8 mouse cellular contexts compared by ENCODE assay signal in genomic region chr13:67420558-67421206, GRCm38 (mm10). TPM values are rescaled to one million over a fixed set of nuclear protein-coding genes. Genes with fewer than 3 reads are reported as not detected.
DNase-seq lines count a peak whose midpoint lies in the region; ATAC-seq and TF ChIP-seq lines count a peak whose summit lies in the region.

No protein-coding gene starts in this region.

- TF ChIP-seq CTCF in layer of hippocampus, adult 2 months (conservative IDR thresholded peaks at IDR 0.05), result no peak

- no peaks in the 10 kb centered on the region for H3K36me3 ChIP-seq in hindbrain, embryonic 11.5 days (ENCODE audit: control insufficient read depth, insufficient read depth, low read length)
- no peaks in the 10 kb centered on the region for H3K36me3 ChIP-seq in midbrain, embryonic 13.5 days

- 0 out of 2 replicates have a peak overlapping the region, but pooled peaks have one; percentile 20 for H3K27ac ChIP-seq in layer of hippocampus, adult 2 months
- no peak overlapping the region for H3K27ac ChIP-seq in hindbrain, embryonic 11.5 days (ENCODE audit: low read depth, low read length)
- no peak overlapping the region for H3K27ac ChIP-seq in midbrain, embryonic 13.5 days

- DNase-seq in layer of hippocampus, adult 2 months (ENCODE audit: low spot score in 2 of 2), result no peak
- DNase-seq in layer of hippocampus, adult 9-11 months, result no peak
- no peak for DNase-seq in hindbrain, embryonic 11.5 days (ENCODE audit: low spot score)
- no peak for DNase-seq in cerebellum, postnatal 25 days
- DNase-seq in adrenal gland, postnatal 4 days (ENCODE audit: low spot score in 2 of 2), result no peak
- no peak for DNase-seq in gastrocnemius, postnatal 14 days

- intact Hi-C loops in gastrocnemius, postnatal 14 days (cut with DNase I; ENCODE audit: low total_unique reads), result no loop called here

- peak overlapping the region; percentile 76 for H3K4me2 ChIP-seq in hindbrain, embryonic 11.5 days (replicated peaks; ENCODE audit: low read depth, low read length)
- H3K4me2 ChIP-seq in midbrain, embryonic 13.5 days (replicated peaks), result peak overlapping the region; percentile 88

- H3K9me3 ChIP-seq in hindbrain, embryonic 11.5 days (ENCODE audit: control insufficient read depth, low read length), result no peaks in the 10 kb centered on the region
- H3K9me3 ChIP-seq in midbrain, embryonic 13.5 days, result no peaks in the 10 kb centered on the region

- 40% methylated on average over 11 of the region's 11 CpGs for WGBS in hindbrain, embryonic 11.5 days
- 39% methylated on average over 11 of the region's 11 CpGs for WGBS in midbrain, embryonic 13.5 days

- ATAC-seq in common myeloid progenitor, adult 5-6 weeks (replicated peaks; ENCODE audit: low read depth, poor library complexity, severe bottlenecking), result 0 out of 2 replicates have a peak, but pooled peaks have one; percentile 2
- ATAC-seq in hindbrain, embryonic 11.5 days (ENCODE audit: low FRiP score), result peak; percentile 23; the same call in 1 of the 2 replicates
- ATAC-seq in midbrain, embryonic 13.5 days, result no peak

- H3K4me1 ChIP-seq in hindbrain, embryonic 11.5 days (replicated peaks; ENCODE audit: control insufficient read depth, insufficient read depth, low read length), result no peaks in the 10 kb centered on the region
- peaks cover 6% of the 10 kb centered on the region; the same call in 1 of the 2 replicates for H3K4me1 ChIP-seq in midbrain, embryonic 13.5 days (replicated peaks)

- peak overlapping the region; percentile 58 for H3K9ac ChIP-seq in hindbrain, embryonic 11.5 days (ENCODE audit: low read depth, low read length)
- peak overlapping the region; percentile 68 for H3K9ac ChIP-seq in midbrain, embryonic 13.5 days (replicated peaks)

- peak overlapping the region; percentile 75 for H3K4me3 ChIP-seq in layer of hippocampus, adult 2 months
- peak overlapping the region; percentile 55 for H3K4me3 ChIP-seq in hindbrain, embryonic 11.5 days (ENCODE audit: low read depth, low read length)
- peak overlapping the region; percentile 65 for H3K4me3 ChIP-seq in midbrain, embryonic 13.5 days (replicated peaks)

- no peaks in the 10 kb centered on the region for H3K27me3 ChIP-seq in hindbrain, embryonic 11.5 days (ENCODE audit: control insufficient read depth, insufficient read depth, low read length)
- 0 out of 2 replicates have a peak, but pooled peaks cover 4% of the 10 kb centered on the region for H3K27me3 ChIP-seq in midbrain, embryonic 13.5 days

RNA-seq across cellular contexts. Expression of gene Zfp459, which starts 0.5 kb away (rescaled TPM):
- total RNA-seq in layer of hippocampus, adult 2 months (2021), result 1 to 10 TPM; 1.8 to 2.8 TPM
- total RNA-seq in common myeloid progenitor, adult 5-6 weeks (2017), result 1.2 and 6.1 TPM in 2 replicates
- 0.70 and 1.4 TPM in 2 replicates for polyA plus RNA-seq in hindbrain, embryonic 11.5 days (2014; fragmentation: Nextera tagmentation; extraction: Ambion mirVana)
- polyA plus RNA-seq in midbrain, embryonic 13.5 days (2015; fragmentation: Nextera tagmentation; extraction: Ambion mirVana), result 0.58 and 0.86 TPM in 2 replicates
- total RNA-seq in adrenal gland, postnatal 4 days (2021), result 1 to 10 TPM in 1 of 2 experiments, under 1 TPM in 1; 0.85 to 1.5 TPM
- total RNA-seq in gastrocnemius, postnatal 14 days (2021), result under 1 TPM; 0.20 to 0.21 TPM

RNA-seq across cellular contexts. Expression of gene Zfp429, which starts 21.1 kb away (rescaled TPM):
- total RNA-seq in layer of hippocampus, adult 2 months (2021), result 1 to 10 TPM; 3.5 to 4.0 TPM
- 5.3 and 6.3 TPM in 2 replicates for total RNA-seq in common myeloid progenitor, adult 5-6 weeks (2017)
- polyA plus RNA-seq in hindbrain, embryonic 11.5 days (2014; fragmentation: Nextera tagmentation; extraction: Ambion mirVana), result 3.2 and 4.3 TPM in 2 replicates
- polyA plus RNA-seq in midbrain, embryonic 13.5 days (2015; fragmentation: Nextera tagmentation; extraction: Ambion mirVana), result 4.0 and 5.2 TPM in 2 replicates
- 1 to 10 TPM; 4.7 to 6.0 TPM for total RNA-seq in adrenal gland, postnatal 4 days (2021)
- total RNA-seq in gastrocnemius, postnatal 14 days (2021), result 1 to 10 TPM in 1 of 2 experiments, under 1 TPM in 1; 0.64 to 1.8 TPM

RNA-seq across cellular contexts. Expression of gene Zfp874a, which starts 30.7 kb away (rescaled TPM):
- total RNA-seq in layer of hippocampus, adult 2 months (2021), result 10 to 100 TPM; 11.8 TPM
- 13.8 and 14.0 TPM in 2 replicates for total RNA-seq in common myeloid progenitor, adult 5-6 weeks (2017)
- 7.5 TPM in 2 replicates for polyA plus RNA-seq in hindbrain, embryonic 11.5 days (2014; fragmentation: Nextera tagmentation; extraction: Ambion mirVana)
- polyA plus RNA-seq in midbrain, embryonic 13.5 days (2015; fragmentation: Nextera tagmentation; extraction: Ambion mirVana), result 5.2 and 7.3 TPM in 2 replicates
- total RNA-seq in adrenal gland, postnatal 4 days (2021), result 10 to 100 TPM; 14.9 to 15.5 TPM
- total RNA-seq in gastrocnemius, postnatal 14 days (2021), result 1 to 10 TPM; 3.0 to 4.2 TPM

RNA-seq across cellular contexts. Expression of gene Zfp456, which starts 45.1 kb away (rescaled TPM):
- total RNA-seq in layer of hippocampus, adult 2 months (2021), result under 1 TPM; 0.52 to 0.59 TPM
- 4.3 and 4.4 TPM in 2 replicates for total RNA-seq in common myeloid progenitor, adult 5-6 weeks (2017)
- 1.1 and 1.2 TPM in 2 replicates for polyA plus RNA-seq in hindbrain, embryonic 11.5 days (2014; fragmentation: Nextera tagmentation; extraction: Ambion mirVana)
- 0.52 and 1.0 TPM in 2 replicates for polyA plus RNA-seq in midbrain, embryonic 13.5 days (2015; fragmentation: Nextera tagmentation; extraction: Ambion mirVana)
- 1 to 10 TPM; 1.8 to 2.5 TPM for total RNA-seq in adrenal gland, postnatal 4 days (2021)
- total RNA-seq in gastrocnemius, postnatal 14 days (2021), result under 1 TPM; 0.18 to 0.21 TPM

RNA-seq across cellular contexts. Expression of gene Gm28041, which starts 45.1 kb away (rescaled TPM):
- under 1 TPM in 1 of 2 experiments, not detected in 1; 0.72 TPM for total RNA-seq in layer of hippocampus, adult 2 months (2021)
- total RNA-seq in common myeloid progenitor, adult 5-6 weeks (2017), result 4.4 TPM in 1 of 2 replicates, not detected in the other
- polyA plus RNA-seq in hindbrain, embryonic 11.5 days (2014; fragmentation: Nextera tagmentation; extraction: Ambion mirVana), result 0.25 TPM in 1 of 2 replicates, not detected in the other
- polyA plus RNA-seq in midbrain, embryonic 13.5 days (2015; fragmentation: Nextera tagmentation; extraction: Ambion mirVana), result 0.44 TPM in 1 of 2 replicates, not detected in the other
- total RNA-seq in adrenal gland, postnatal 4 days (2021), result 1 to 10 TPM; 1.1 to 1.2 TPM
- total RNA-seq in gastrocnemius, postnatal 14 days (2021), result under 1 TPM; 0.35 TPM
